Mouse (Mus musculus) G1E (cell line): ENCODE measurements around the gene Aurka.

Experiments
- CTCF ChIP-seq: IDR thresholded peaks from 2 replicates; pipeline ENCODE4 v1.5.1; 2012; ENCODE audit warnings: low read depth, low read length, inconsistent platforms, mixed read lengths
- GATA1 ChIP-seq: IDR thresholded peaks from 2 replicates; pipeline ENCODE4 v1.6.1; 2012; ENCODE audit warnings: borderline replicate concordance, low read length, inconsistent platforms, mixed read lengths
- TAL1 ChIP-seq: conservative IDR thresholded peaks from 2 replicates; pipeline ENCODE4 v1.6.1; 2012; ENCODE audit warnings: low read depth, low read length, inconsistent platforms, mixed read lengths

- TF ChIP-seq CTCF: no peak
- TF ChIP-seq TAL1: no peak
- TF ChIP-seq GATA1: no peak
Measured at GRCm38 (mm10) chr2:172346034-172346929, 24.1 kb downstream of the Aurka start.
